Mouse (Mus musculus) cerebral cortex, adult 2 months (tissue): ENCODE results near the gene Mettl23.

ENCODE experiments used
- WGBS: fragments of 180-500 bp; shearing (Covaris S2); methylation state at CpG from one replicate; pipeline ENCODE4 v1.1.7; 2018; 5-methylcytosine and 5-hydroxymethylcytosine counted together

Gene Mettl23

GRCm38 (mm10) chr11:116847187-116848085 is 4.4 kb downstream of the Mettl23 start:
- WGBS = 86% methylated on average over 3 of the region's 3 CpGs

- 56% methylated on average over 5 of the region's 5 CpGs for WGBS
Measured at GRCm38 (mm10) chr11:116848086-116848876, 5.2 kb downstream of the Mettl23 start.

DNA sequence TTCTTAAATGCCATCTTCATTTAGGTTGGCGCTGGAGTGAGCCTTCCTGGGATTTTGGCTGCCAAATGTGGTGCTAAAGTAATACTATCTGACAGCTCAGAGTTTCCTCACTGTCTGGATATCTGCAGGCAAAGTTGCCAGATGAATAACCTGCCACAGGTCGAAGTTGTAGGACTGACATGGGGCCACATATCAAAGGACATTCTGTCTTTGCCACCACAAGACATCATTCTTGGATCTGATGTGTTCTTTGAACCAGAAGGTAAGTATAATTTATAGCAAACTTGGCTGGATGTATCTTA is 5.8 kb downstream of the Mettl23 start:
- 56% methylated on average over 2 of the region's 2 CpGs for WGBS

- WGBS = 28% methylated on average over 4 of the region's 4 CpGs
Measured at GRCm38 (mm10) chr11:116850085-116850484, 7.0 kb downstream of the Mettl23 start.

- WGBS = 18% methylated on average over 6 of the region's 6 CpGs
Measured at GRCm38 (mm10) chr11:116850833-116851477, 7.9 kb downstream of the Mettl23 start.

- under 1% methylated on average over 29 of the region's 29 CpGs for WGBS
Measured at GRCm38 (mm10) chr11:116851576-116852290, 8.7 kb downstream of the Mettl23 start.

- WGBS = under 1% methylated on average over 91 of the region's 91 CpGs
Measured at GRCm38 (mm10) chr11:116852291-116852890, 9.3 kb downstream of the Mettl23 start, which contains the start of gene Mfsd11. Mfsd11 (plus strand) TSS chr11:116852440.

GRCm38 (mm10) chr11:116852891-116853511 is 9.9 kb downstream of the Mettl23 start, which contains the start of gene Srsf2:
Srsf2 (minus strand) TSS chr11:116853094.
- WGBS = under 1% methylated on average over 74 of the region's 74 CpGs

GRCm38 (mm10) chr11:116853512-116853928 is 10.4 kb downstream of the Mettl23 start:
- WGBS = 0% methylated on average over 36 of the region's 36 CpGs

DNA sequence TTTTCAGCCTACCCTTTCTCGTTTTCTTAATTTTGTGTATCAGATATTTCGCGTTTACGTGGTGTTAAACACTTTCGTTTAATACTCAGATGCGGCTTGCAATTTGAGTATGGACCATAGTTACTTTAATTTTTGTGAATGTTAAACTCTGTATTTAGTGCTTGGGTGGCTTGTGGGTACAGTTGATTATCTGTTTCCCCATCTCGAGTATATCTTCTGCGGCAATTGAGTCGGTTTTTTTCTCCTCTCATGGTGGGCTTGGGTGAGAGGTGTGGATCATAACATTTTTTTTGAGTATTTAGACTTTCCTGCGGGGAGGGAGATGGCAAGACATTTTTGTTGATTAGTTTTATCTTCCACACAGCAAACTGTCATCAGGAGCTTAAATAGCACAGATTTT is 11.2 kb downstream of the Mettl23 start:
- 18% methylated on average over 10 of the region's 10 CpGs for WGBS

GRCm38 (mm10) chr11:116857183-116857850 is 14.2 kb downstream of the Mettl23 start:
- 82% methylated on average over 12 of the region's 12 CpGs for WGBS

DNA sequence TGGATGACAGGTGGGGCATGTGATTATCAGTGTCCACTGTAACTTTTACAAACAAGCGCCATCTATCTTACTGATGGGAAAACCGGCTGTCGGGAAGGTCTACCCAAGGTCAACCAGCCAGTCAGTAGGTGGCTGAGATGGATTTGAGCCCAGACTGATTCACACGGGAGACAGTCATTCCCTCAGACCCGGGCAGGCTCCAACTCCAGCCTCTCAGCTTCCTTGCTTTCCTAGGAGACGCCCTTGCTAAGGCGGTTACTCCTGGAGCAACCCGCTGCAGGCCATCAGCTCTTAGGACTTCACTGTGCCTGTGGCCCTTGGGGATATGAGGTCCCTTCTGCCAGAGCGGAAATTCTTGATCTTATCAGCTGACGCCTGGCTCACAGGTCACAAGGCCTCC is 21.4 kb downstream of the Mettl23 start:
- whole genome bisulfite sequencing = 83% methylated on average over 10 of the region's 10 CpGs

- 82% methylated on average over 12 of the region's 12 CpGs for WGBS
Measured at GRCm38 (mm10) chr11:116865945-116866585, 23.0 kb downstream of the Mettl23 start.

DNA sequence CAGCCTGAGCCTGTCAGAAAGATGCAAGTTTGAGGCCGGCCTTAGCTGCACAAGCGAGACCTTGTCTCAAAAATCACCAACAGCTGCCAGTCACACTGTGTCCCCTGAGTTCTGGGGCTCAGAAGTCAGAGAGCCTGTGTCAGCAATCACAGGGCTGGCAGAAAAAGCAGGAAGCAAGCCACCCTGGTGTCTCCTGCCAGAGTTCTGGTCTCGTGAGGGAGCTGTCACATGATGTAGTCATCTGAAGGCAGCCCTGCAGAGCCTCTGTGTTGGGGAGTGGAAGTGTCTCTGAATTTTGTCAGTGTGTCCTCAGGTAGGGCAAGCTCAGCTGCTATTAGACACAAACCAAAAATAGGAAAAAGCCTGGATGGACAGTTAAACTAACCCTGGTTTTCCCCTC is 25.1 kb downstream of the Mettl23 start:
- WGBS = 59% methylated on average over 3 of the region's 3 CpGs

DNA sequence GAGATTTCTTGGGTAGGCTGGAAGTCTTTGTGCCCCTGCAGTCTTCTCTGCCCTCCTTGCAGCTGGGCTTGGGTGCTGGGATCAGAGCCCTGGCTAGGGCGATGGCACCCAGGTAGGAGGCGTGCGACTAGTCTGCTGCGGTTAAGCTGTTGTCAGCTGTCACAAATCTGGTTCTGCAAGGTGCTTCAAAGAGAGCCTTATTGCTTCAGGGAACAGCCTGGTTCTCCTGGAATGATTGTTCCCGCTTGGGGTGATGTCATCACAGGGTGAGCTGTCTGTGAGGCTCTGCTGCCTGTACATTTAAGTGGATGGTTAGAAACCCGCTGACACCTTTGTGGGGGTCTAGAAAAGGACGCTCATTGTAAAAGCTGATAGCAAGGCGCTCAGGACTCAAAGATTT is 26.1 kb downstream of the Mettl23 start:
- 94% methylated on average over 8 of the region's 8 CpGs for WGBS

DNA sequence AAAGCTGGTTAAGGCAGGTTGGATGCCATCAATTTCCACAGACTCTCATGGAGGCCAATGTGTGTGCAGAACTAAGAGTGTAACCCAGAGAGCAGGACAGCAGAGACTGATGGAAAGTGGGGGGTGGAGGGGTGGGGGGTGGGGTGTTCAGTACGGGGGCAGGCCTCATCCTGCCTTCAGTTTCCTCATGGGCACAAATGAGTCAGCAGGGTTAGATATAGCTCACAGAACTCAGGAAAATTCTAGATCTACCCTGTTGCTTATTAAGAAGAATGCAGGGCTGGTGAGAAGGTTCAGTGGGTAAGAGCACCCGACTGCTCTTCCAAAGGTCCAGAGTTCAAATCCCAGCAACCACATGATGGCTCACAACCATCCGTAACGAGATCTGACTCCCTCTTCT is 26.6 kb downstream of the Mettl23 start:
- WGBS = 80% methylated on average over 4 of the region's 4 CpGs

GRCm38 (mm10) chr11:116871538-116871937 is 28.5 kb downstream of the Mettl23 start:
- WGBS = 87% methylated on average over 9 of the region's 9 CpGs

DNA sequence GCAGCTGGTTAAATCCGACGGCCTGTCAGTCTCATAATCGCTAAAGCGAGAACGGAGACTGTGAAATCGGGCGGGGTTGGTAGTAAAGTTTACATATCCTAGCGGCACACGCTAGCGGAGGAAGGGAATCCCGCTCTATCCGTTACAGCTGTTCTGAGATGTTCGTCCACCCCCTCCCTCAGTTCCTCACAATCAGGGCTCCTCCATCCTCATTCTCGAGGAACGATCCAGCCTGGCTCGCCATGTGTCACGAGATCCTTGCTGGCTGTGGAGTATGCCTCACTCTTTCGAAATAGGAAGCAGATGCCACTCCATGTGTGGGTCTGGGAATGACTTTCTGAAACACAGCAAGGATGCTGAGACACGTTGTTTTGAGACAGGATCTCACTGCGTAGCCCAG is 30.9 kb downstream of the Mettl23 start:
- WGBS = 66% methylated on average over 20 of the region's 20 CpGs

- 88% methylated on average over 8 of the region's 8 CpGs for WGBS
Measured at GRCm38 (mm10) chr11:116878454-116878853, 35.4 kb downstream of the Mettl23 start.

DNA sequence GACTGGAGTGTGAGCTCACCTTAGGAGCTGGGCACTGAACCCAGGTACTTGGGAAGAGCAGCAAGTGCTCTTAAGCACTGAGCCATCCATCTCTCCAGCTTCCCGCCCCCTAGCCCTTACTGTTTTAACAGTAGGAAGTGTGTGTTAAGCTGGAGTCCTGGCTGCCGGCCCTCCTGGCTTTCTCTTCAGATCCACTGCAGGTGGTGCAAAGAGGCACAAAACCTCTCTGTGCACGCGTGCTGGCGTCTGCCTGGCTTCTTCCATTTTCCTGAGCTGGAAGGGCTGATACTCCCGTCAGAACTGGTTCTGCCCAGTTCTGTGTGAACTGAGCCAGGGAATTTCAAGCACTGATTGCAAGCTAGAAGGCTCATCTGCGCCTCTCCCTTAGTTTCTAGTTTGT is 37.8 kb downstream of the Mettl23 start:
- WGBS = 27% methylated on average over 7 of the region's 7 CpGs
